Mouse (Mus musculus) liver, adult 2 months (tissue): ENCODE data around the gene Tex44. TPM values are rescaled to one million over a fixed set of nuclear protein-coding genes. Genes with fewer than 3 reads are reported as not detected.

Experiments used
- DNase-seq: peaks from one replicate; pipeline ENCODE4 v3.0.0-alpha.2; 2011; ENCODE audit warnings: low read depth, low spot score; ENCODE audit errors: extremely low read depth
- H3K27ac ChIP-seq: fragments of 200-500 bp; replicated peaks from 2 replicates; pipeline ENCODE4 v1.5.1; 2012; ENCODE audit warnings: low read depth, mild to moderate bottlenecking, control low read depth, inconsistent platforms, low read length; ENCODE audit not compliant: insufficient read depth
- H3K27me3 ChIP-seq: fragments of 200-500 bp; 2 replicates; pipeline ENCODE4 v1.6.1; 2012; ENCODE audit warnings: mild to moderate bottlenecking, moderate library complexity, low read length, inconsistent platforms; ENCODE audit not compliant: control insufficient read depth, insufficient read depth
- H3K36me3 ChIP-seq: fragments of 200-500 bp; 2 replicates; pipeline ENCODE4 v1.6.1; 2012; ENCODE audit warnings: low read length, inconsistent platforms; ENCODE audit not compliant: control insufficient read depth, insufficient read depth
- H3K4me1 ChIP-seq: fragments of 200-500 bp; 2 replicates; pipeline ENCODE4 v1.6.1; 2011; ENCODE audit warnings: low read length; ENCODE audit not compliant: control insufficient read depth, insufficient read depth
- H3K4me3 ChIP-seq: fragments of 200-500 bp; 2 replicates; pipeline ENCODE4 v1.5.1; 2011; ENCODE audit warnings: low read depth, mild to moderate bottlenecking, control low read depth, low read length, moderate library complexity; ENCODE audit not compliant: insufficient read depth
- H3K79me2 ChIP-seq: fragments of 200-500 bp; 2 replicates; pipeline ENCODE4 v1.6.1; 2012; ENCODE audit warnings: inconsistent platforms, mild to moderate bottlenecking, low read length, moderate library complexity; ENCODE audit not compliant: control insufficient read depth, insufficient read depth
- H3K9ac ChIP-seq: fragments of 200-500 bp; 2 replicates; pipeline ENCODE4 v1.6.1; 2012; ENCODE audit warnings: low read depth, mild to moderate bottlenecking, control low read depth, inconsistent platforms, low read length
- CTCF ChIP-seq: fragments of 200-500 bp; IDR thresholded peaks from 2 replicates; pipeline ENCODE4 v1.5.1; 2011; ENCODE audit warnings: low read depth, low read length, control low read depth
- POLR2A ChIP-seq: fragments of 200-500 bp; IDR thresholded peaks from 2 replicates; pipeline ENCODE4 v1.6.1; 2011; ENCODE audit warnings: low read length, control low read depth; ENCODE audit not compliant: insufficient read depth; ENCODE audit errors: extremely low read depth
- WGBS: fragments of 180-500 bp; shearing (Covaris S2); methylation state at CpG from one replicate; pipeline ENCODE4 v1.1.7; 2018; 5-methylcytosine and 5-hydroxymethylcytosine counted together
- polyA plus RNA-seq: library from polyadenylated mRNA; depleted of rRNA; stranded (reverse); fragments of >200 nt; gene quantifications from 2 replicates; pipeline ENCODE4 v1.2.3, GENCODE M21; 2012
- total RNA-seq: library from RNA; depleted of rRNA; stranded (reverse); fragments of >200 nt; gene quantifications from 2 replicates; pipeline ENCODE4 v1.2.3, GENCODE M21; 2014

Tex44 gene
- total and polyA plus RNA-seq, 2 experiments: not detected

- Histone ChIP-seq H3K9ac (no peak overlapping the region), H3K27ac (no peak overlapping the region), H3K4me1 (no peaks in the 10 kb centered on the region), H3K79me2 (no peaks in the 10 kb centered on the region), H3K4me3 (no peak overlapping the region), H3K36me3 (no peaks in the 10 kb centered on the region), H3K27me3 (no peaks in the 10 kb centered on the region)
- TF ChIP-seq CTCF (no peak), POLR2A (no peak)
- no peak for DNase-seq
- WGBS: 80% methylated on average over 5 of the region's 5 CpGs
Observed at GRCm38 (mm10) chr1:86423879-86424278, 2.2 kb upstream of the Tex44 start.

GRCm38 (mm10) chr1:86424336-86424735 is 1.8 kb upstream of the Tex44 start:
- WGBS: 78% methylated on average over 1 of the region's 1 CpGs

GRCm38 (mm10) chr1:86424835-86425547 is 1.1 kb upstream of the Tex44 start:
- no peak overlapping the region for H3K27ac ChIP-seq
- 62% methylated on average over 11 of the region's 11 CpGs for WGBS
- no peak overlapping the region for H3K4me3 ChIP-seq
- H3K79me2 ChIP-seq: no peaks in the 10 kb centered on the region
- no peak overlapping the region for H3K9ac ChIP-seq
- H3K36me3 ChIP-seq: no peaks in the 10 kb centered on the region
- no peaks in the 10 kb centered on the region for H3K27me3 ChIP-seq
- TF ChIP-seq POLR2A: no peak
- no peak for TF ChIP-seq CTCF
- no peaks in the 10 kb centered on the region for H3K4me1 ChIP-seq
- DNase-seq: no peak

More at GRCm38 (mm10) chr1:86424336-86424735, 1.8 kb upstream of the Tex44 start:
- TF ChIP-seq POLR2A (no peak), CTCF (no peak)
- Histone ChIP-seq H3K27ac (no peak overlapping the region), H3K36me3 (no peaks in the 10 kb centered on the region), H3K79me2 (no peaks in the 10 kb centered on the region), H3K27me3 (no peaks in the 10 kb centered on the region), H3K4me1 (no peaks in the 10 kb centered on the region), H3K4me3 (no peak overlapping the region), H3K9ac (no peak overlapping the region)
- DNase-seq: no peak

- Histone ChIP-seq H3K4me3 (no peak overlapping the region), H3K27ac (no peak overlapping the region), H3K27me3 (no peaks in the 10 kb centered on the region), H3K4me1 (peaks cover 3% of the 10 kb centered on the region), H3K79me2 (no peaks in the 10 kb centered on the region), H3K9ac (no peak overlapping the region), H3K36me3 (no peaks in the 10 kb centered on the region)
- TF ChIP-seq CTCF: peak; percentile 73
- no peak for TF ChIP-seq POLR2A
- 47% methylated on average over 2 of the region's 2 CpGs for WGBS
- peak; percentile 60 for DNase-seq
Observed at GRCm38 (mm10) chr1:86430056-86430455, 3.9 kb downstream of the Tex44 start.

- Histone ChIP-seq H3K36me3 (no peaks in the 10 kb centered on the region), H3K9ac (no peak overlapping the region), H3K79me2 (no peaks in the 10 kb centered on the region), H3K4me3 (no peak overlapping the region), H3K27me3 (no peaks in the 10 kb centered on the region), H3K27ac (no peak overlapping the region), H3K4me1 (peaks cover 5% of the 10 kb centered on the region)
- 66% methylated on average over 4 of the region's 4 CpGs for WGBS
- no peak for DNase-seq
- TF ChIP-seq POLR2A (no peak), CTCF (no peak)
Observed at GRCm38 (mm10) chr1:86432778-86433177, 6.6 kb downstream of the Tex44 start.

GRCm38 (mm10) chr1:86433359-86433758 is 7.2 kb downstream of the Tex44 start:
- Histone ChIP-seq H3K79me2 (no peaks in the 10 kb centered on the region), H3K27me3 (no peaks in the 10 kb centered on the region), H3K27ac (no peak overlapping the region; the same call in 1 of the 2 replicates), H3K9ac (no peak overlapping the region), H3K4me1 (peaks cover 5% of the 10 kb centered on the region), H3K36me3 (no peaks in the 10 kb centered on the region), H3K4me3 (no peak overlapping the region)
- no peak for DNase-seq
- WGBS: 88% methylated on average over 7 of the region's 7 CpGs
- no peak for TF ChIP-seq POLR2A
- TF ChIP-seq CTCF: no peak
